Mouse (Mus musculus) E14TG2a.4 (cell line): ENCODE results near the gene Igfbp7.

Source experiments
- CTCF ChIP-seq: conservative IDR thresholded peaks from 2 replicates; pipeline ENCODE4 v1.5.1; 2014; ENCODE audit warnings: low read length
- POU5F1 ChIP-seq: IDR thresholded peaks from 2 replicates; pipeline ENCODE4 v1.6.1; 2014; ENCODE audit warnings: low read length, borderline replicate concordance

DNA sequence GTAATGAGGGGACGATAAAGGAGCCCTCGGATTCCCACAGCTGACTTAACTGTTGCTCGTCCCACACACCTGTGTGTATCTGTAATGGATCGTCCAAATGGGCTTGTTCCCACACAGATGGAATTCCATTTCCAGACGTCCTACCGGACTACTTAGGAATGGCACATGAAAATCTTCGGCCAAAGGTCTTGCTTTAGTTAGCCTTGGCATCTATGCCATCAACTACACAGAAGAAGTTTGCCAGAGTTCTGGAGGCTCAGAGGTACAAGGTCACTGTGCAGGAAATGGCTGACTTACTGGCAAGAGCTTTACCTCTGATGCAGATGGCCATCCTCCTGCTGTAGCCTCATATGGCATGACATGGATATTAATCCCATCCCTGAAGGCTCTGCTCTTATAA, 26.6 kb downstream of the Igfbp7 start:
- no peak for TF ChIP-seq CTCF
- TF ChIP-seq POU5F1 = no peak
